Mouse (Mus musculus) heart, postnatal 0 days (tissue): ENCODE results near the gene Ptpn1.

Experiments
- CTCF ChIP-seq: IDR thresholded peaks from 2 replicates; pipeline ENCODE4 v1.5.1; 2016; ENCODE audit warnings: antibody characterized with exemption, control low read depth, low read depth
- EP300 ChIP-seq: IDR thresholded peaks from 2 replicates; pipeline ENCODE4 v1.6.1; 2016; ENCODE audit warnings: antibody characterized with exemption, low read depth

- peak; percentile 54 for TF ChIP-seq CTCF
- no peak for TF ChIP-seq EP300
Measured at GRCm38 (mm10) chr2:167986762-167987161, 54.9 kb downstream of the Ptpn1 start.
